Mouse (Mus musculus) megakaryocyte, embryonic 14.5 days (primary cell): ENCODE measurements around the gene Mettl9. TPM values are rescaled to one million over a fixed set of nuclear protein-coding genes. Genes with fewer than 3 reads are reported as not detected.
"Not testable (repeated sequence)": the region's sequence is repeated elsewhere in the genome, so short reads cannot be mapped to it uniquely, and the experiment has no call there.

Experiments
- H3K27me3 ChIP-seq: replicated peaks from 2 replicates; pipeline ENCODE3; 2012; ENCODE audit warnings: inconsistent platforms
- H3K36me3 ChIP-seq: replicated peaks from 2 replicates; pipeline ENCODE3; 2012; ENCODE audit warnings: low read length, inconsistent platforms, mixed read lengths
- H3K4me1 ChIP-seq: 2 replicates; pipeline ENCODE4 v1.6.1; 2012; ENCODE audit warnings: inconsistent platforms
- H3K4me3 ChIP-seq: replicated peaks from 2 replicates; pipeline ENCODE3; 2012; ENCODE audit warnings: moderate library complexity, mild to moderate bottlenecking, inconsistent platforms
- H3K9me3 ChIP-seq: 2 replicates; pipeline ENCODE4 v1.6.1; 2012; ENCODE audit warnings: inconsistent platforms
- FLI1 ChIP-seq: IDR thresholded peaks from 2 replicates; pipeline ENCODE4 v1.6.1; 2012; ENCODE audit warnings: low read length, inconsistent platforms, mixed read lengths
- GATA1 ChIP-seq: IDR thresholded peaks from 3 replicates; pipeline ENCODE4 v1.6.1; 2012; ENCODE audit warnings: mixed read lengths, low read length, inconsistent platforms, borderline replicate concordance
- polyA plus RNA-seq: library from polyadenylated mRNA; stranded (reverse); fragments of >175 nt; gene quantifications from 2 replicates; pipeline ENCODE4 v1.2.3, GENCODE M21; 2012; ENCODE audit warnings: low replicate concordance; ENCODE audit not compliant: insufficient read depth

Gene Mettl9
- polyA plus RNA-seq, 1 experiment, result 20.0 TPM

DNA sequence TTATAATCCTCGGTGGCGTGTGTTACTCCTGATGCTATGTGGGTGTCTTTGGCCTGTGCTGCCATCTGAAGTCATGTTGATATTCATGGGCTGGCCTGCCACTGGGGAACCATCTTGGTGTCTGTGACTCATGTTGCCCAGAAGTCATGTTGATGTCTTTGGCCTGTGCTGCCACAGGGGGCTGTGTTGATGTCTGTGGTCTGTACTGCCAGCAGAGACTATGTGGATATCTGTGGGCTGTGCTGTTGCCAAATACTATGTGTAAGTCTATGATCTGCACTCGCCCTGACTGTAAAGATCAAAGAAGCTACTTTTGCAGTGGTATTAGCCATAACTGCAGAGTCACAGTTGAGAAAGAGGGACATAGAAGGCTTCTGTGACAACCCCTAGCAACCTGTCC lies 15.5 kb upstream of the Mettl9 start:
- Histone ChIP-seq H3K4me3 (no peak overlapping the region), H3K4me1 (peaks cover 4% of the 10 kb centered on the region; the same call in 1 of the 2 replicates), H3K9me3 (no peaks in the 10 kb centered on the region), H3K27me3 (peaks cover 18% of the 10 kb centered on the region), H3K36me3 (no peaks in the 10 kb centered on the region)
- TF ChIP-seq FLI1 (no peak), GATA1 (no peak)

- Histone ChIP-seq H3K9me3 (no peaks in the 10 kb centered on the region), H3K27me3 (peaks cover 18% of the 10 kb centered on the region), H3K4me1 (peaks cover 4% of the 10 kb centered on the region; the same call in 1 of the 2 replicates), H3K4me3 (no peak overlapping the region), H3K36me3 (no peaks in the 10 kb centered on the region)
- no peak for TF ChIP-seq GATA1
- TF ChIP-seq FLI1, result no peak
These were observed 14.0 kb upstream of the Mettl9 start for GRCm38 (mm10) chr7:121020277-121020676.

DNA sequence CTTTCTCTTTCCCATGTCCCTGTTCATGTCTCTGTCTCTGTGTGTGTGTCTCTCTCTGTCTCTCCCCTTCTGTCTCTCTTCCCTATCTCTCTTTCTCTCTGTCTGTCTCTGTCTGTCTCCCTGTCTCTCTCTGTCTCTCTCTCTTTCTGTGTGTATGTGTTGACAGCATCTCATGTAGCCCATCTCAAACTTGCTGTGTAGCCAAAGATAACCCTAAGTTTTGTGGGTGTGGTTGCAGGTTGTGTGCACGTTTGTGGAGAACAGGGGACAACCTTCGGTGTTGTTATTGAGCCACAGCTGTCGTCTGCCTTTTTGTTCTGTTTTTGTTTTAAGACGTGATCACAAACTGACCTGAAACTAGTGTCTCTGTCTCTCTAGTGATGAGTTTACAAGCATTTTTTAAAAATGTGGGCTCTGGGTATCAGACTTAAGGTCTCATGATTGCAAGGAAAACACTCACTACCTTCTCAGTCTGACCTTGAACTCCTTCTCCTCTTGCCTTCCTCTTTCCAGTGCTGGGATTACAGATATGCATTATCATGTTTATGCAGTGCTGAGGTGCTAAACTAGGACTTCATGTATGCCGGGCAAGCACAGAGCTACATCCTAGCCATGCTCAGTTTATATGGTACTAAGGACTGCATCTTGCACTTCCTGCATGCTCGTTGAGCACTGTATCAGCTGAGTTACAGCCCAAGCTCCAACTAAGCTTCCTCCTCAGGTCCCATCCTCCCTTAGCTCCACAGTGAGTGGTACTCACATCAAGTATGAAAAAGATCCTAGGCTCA lies 8.8 kb upstream of the Mettl9 start:
- TF ChIP-seq GATA1, result no peak
- TF ChIP-seq FLI1, result no peak
- peaks cover 8% of the 10 kb centered on the region for H3K4me1 ChIP-seq
- H3K9me3 ChIP-seq, result no peaks in the 10 kb centered on the region
- H3K36me3 ChIP-seq, result no peaks in the 10 kb centered on the region
- H3K27me3 ChIP-seq, result peaks cover 31% of the 10 kb centered on the region
- no peak overlapping the region for H3K4me3 ChIP-seq

- no peak for TF ChIP-seq GATA1
- no peak for TF ChIP-seq FLI1
- no peaks in the 10 kb centered on the region for H3K36me3 ChIP-seq
- H3K4me3 ChIP-seq, result no peak overlapping the region
- peaks cover 35% of the 10 kb centered on the region for H3K27me3 ChIP-seq
- peaks cover 10% of the 10 kb centered on the region for H3K4me1 ChIP-seq
- H3K9me3 ChIP-seq, result no peaks in the 10 kb centered on the region
These were observed 7.9 kb upstream of the Mettl9 start for GRCm38 (mm10) chr7:121026300-121026699.

DNA sequence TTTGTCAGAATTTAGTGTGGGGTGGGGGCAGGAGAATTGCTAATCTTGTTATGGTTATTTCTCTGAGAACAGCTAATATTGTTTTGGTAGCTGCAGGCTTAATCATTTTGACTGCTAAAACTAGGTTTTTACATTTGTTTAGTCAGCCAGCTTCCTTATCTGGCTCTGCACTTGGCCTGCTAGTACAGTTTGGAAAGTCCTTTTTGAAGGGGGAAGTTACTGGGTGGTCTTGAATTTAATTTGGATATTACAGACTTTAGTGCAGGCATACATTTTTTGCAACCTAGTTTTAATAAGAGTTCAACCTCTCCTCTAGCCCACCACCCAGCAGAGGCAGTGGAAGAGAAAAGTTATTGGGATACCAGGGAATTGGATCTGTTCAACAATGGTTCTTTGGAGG lies 4.3 kb upstream of the Mettl9 start:
- H3K4me3 ChIP-seq, H3K36me3 ChIP-seq, H3K9me3 ChIP-seq: not testable (repeated sequence)
- Histone ChIP-seq H3K4me1 (peaks cover 16% of the 10 kb centered on the region), H3K27me3 (peaks cover 36% of the 10 kb centered on the region)

- no peaks in the 10 kb centered on the region for H3K36me3 ChIP-seq
- 0 out of 2 replicates have a peak, but pooled peaks cover 4% of the 10 kb centered on the region for H3K9me3 ChIP-seq
- H3K4me3 ChIP-seq, result peak overlapping the region; percentile 97
- TF ChIP-seq FLI1 (no peak), GATA1 (no peak)
- peaks cover 33% of the 10 kb centered on the region for H3K4me1 ChIP-seq
- peaks cover 16% of the 10 kb centered on the region for H3K27me3 ChIP-seq
These were observed 476 bp downstream of the Mettl9 start for GRCm38 (mm10) chr7:121034701-121035141.

GRCm38 (mm10) chr7:121035161-121035721 lies 996 bp downstream of the Mettl9 start:
- TF ChIP-seq GATA1, result no peak
- no peak for TF ChIP-seq FLI1
- Histone ChIP-seq H3K9me3 (0 out of 2 replicates have a peak, but pooled peaks cover 4% of the 10 kb centered on the region), H3K36me3 (no peaks in the 10 kb centered on the region), H3K4me3 (peak overlapping the region; percentile 97), H3K27me3 (peaks cover 15% of the 10 kb centered on the region), H3K4me1 (peaks cover 36% of the 10 kb centered on the region)

GRCm38 (mm10) chr7:121040595-121040994 lies 6.3 kb downstream of the Mettl9 start:
- TF ChIP-seq FLI1 (no peak), GATA1 (no peak)
- Histone ChIP-seq H3K9me3 (no peaks in the 10 kb centered on the region), H3K4me1 (peaks cover 70% of the 10 kb centered on the region), H3K27me3 (no peaks in the 10 kb centered on the region), H3K4me3 (no peak overlapping the region), H3K36me3 (peaks cover 5% of the 10 kb centered on the region)

DNA sequence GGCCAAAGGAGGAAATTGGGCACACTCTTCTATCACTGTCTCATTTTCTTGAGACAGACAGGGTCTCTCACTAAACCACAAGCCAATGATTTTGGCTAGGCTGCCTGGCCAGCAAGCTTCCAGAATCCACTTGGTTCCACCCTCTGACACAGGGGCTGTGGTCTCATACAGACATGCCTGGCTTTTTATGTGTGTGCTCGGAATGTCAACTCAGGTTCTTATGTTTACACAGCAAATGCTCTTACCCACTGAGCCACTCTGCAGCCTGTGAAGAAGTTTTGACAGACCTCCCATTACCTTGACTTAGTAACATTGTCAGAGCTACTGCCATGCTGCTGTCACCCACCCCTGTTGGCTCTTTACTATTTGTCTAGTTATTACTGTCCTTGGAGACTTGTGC lies 7.7 kb downstream of the Mettl9 start:
- peaks cover 65% of the 10 kb centered on the region for H3K4me1 ChIP-seq
- H3K9me3 ChIP-seq, result no peaks in the 10 kb centered on the region
- H3K36me3 ChIP-seq, result peaks cover 5% of the 10 kb centered on the region
- TF ChIP-seq FLI1 (no peak), GATA1 (no peak)
- no peaks in the 10 kb centered on the region for H3K27me3 ChIP-seq
- no peak overlapping the region for H3K4me3 ChIP-seq

DNA sequence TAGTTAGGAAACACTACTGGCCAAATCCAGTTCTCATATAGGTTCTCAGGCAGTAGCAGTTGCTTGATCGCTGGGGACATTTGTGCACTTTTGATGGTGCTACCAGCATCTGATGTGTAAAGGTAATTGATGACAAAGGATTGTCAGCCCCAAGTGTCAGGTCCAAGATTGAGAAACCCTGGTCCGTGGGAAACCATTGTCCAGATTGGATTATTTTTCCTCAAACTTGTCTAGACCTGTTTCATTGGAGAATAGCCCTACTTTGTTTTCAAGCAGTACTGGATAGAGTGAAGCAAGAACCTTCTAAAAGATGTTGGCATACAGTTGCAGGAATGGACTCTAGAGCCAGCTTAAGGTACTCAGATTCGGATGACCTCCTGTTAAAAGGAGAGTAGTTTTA lies 8.8 kb downstream of the Mettl9 start:
- Histone ChIP-seq H3K9me3 (no peaks in the 10 kb centered on the region), H3K4me1 (peaks cover 61% of the 10 kb centered on the region), H3K4me3 (no peak overlapping the region), H3K36me3 (peaks cover 8% of the 10 kb centered on the region), H3K27me3 (no peaks in the 10 kb centered on the region)
- TF ChIP-seq GATA1, result no peak
- no peak for TF ChIP-seq FLI1

GRCm38 (mm10) chr7:121043510-121043909 lies 9.3 kb downstream of the Mettl9 start:
- peaks cover 13% of the 10 kb centered on the region for H3K36me3 ChIP-seq
- no peaks in the 10 kb centered on the region for H3K9me3 ChIP-seq
- H3K4me3 ChIP-seq, result no peak overlapping the region
- TF ChIP-seq GATA1 (no peak), FLI1 (no peak)
- H3K4me1 ChIP-seq, result peaks cover 60% of the 10 kb centered on the region
- no peaks in the 10 kb centered on the region for H3K27me3 ChIP-seq
